Mouse (Mus musculus): ENCODE measurements at regions not wholly inside any gene's neighbourhood (a gene's known extent, or its start where the extent isn't known, plus 50 kb on each side); places are given as distances from the start of the nearest gene placed in this dataset.

DNA sequence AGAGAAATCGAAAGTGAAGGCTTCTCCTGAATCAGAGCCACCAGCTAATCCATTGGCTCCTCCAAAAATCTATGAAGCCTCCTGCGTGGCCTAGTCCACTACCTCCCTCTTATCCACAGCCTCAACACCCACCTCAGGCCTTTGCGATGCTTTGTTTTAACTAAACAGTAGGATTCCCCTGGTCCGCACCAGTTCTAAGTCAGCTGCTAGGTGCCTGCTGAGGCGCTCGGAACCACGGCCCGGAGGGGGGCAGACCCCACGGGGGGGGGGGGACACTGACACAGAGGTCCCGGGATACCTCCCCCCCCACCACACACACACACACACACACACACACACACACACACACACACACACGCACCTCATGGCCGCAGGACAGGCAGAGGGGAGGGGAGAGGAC lies 89.2 kb upstream of the Plcl2 start:
- TF ChIP-seq CTCF (IDR thresholded peaks at IDR 0.05; ENCODE audit: low read depth) (no peak), EP300 (IDR thresholded peaks at IDR 0.05; ENCODE audit: low read depth) (no peak)

All from liver, postnatal 0 days (tissue).